Mouse (Mus musculus) kidney, embryonic 15.5 days (tissue): ENCODE measurements at regions not wholly inside any gene's neighbourhood (a gene's known extent, or its start where the extent isn't known, plus 50 kb on each side); places are given as distances from the start of the nearest gene placed in this dataset.

ENCODE experiments used
- ATAC-seq: fragments of 200-750 bp; cut with Nextera tagmentation; replicated peaks from 2 replicates; pipeline ENCODE4 v1.8.0; 2017; ENCODE audit warnings: moderate TSS enrichment; ENCODE audit not compliant: low FRiP score
- H3K27ac ChIP-seq: fragments of 300-500 bp; sonication (generic); 2 replicates; pipeline ENCODE4 v1.5.1; 2015; ENCODE audit warnings: mild to moderate bottlenecking, inconsistent platforms
- H3K27me3 ChIP-seq: fragments of 300-500 bp; sonication (generic); 2 replicates; pipeline ENCODE4 v1.6.1; 2015; ENCODE audit warnings: inconsistent platforms
- H3K36me3 ChIP-seq: fragments of 300-500 bp; sonication (generic); 2 replicates; pipeline ENCODE4 v1.6.1; 2015; ENCODE audit warnings: inconsistent platforms
- H3K4me1 ChIP-seq: fragments of 300-500 bp; sonication (generic); 2 replicates; pipeline ENCODE4 v1.6.1; 2015; ENCODE audit warnings: inconsistent platforms
- H3K4me2 ChIP-seq: fragments of 300-500 bp; sonication (generic); 2 replicates; pipeline ENCODE4 v1.6.1; 2015; ENCODE audit warnings: moderate library complexity, mild to moderate bottlenecking, inconsistent platforms
- H3K4me3 ChIP-seq: fragments of 300-500 bp; sonication (generic); replicated peaks from 2 replicates; pipeline ENCODE4 v1.5.1; 2015; ENCODE audit warnings: mild to moderate bottlenecking, inconsistent platforms
- H3K9ac ChIP-seq: fragments of 300-500 bp; sonication (generic); 2 replicates; pipeline ENCODE4 v1.6.1; 2015; ENCODE audit warnings: mild to moderate bottlenecking, inconsistent platforms
- H3K9me3 ChIP-seq: fragments of 300-500 bp; sonication (generic); replicated peaks from 2 replicates; pipeline ENCODE4 v1.6.1; 2016; ENCODE audit warnings: inconsistent platforms
- WGBS: fragments of 180-500 bp; shearing (Covaris S2); methylation state at CpG from one replicate; pipeline ENCODE4 v1.1.7; 2015; ENCODE audit warnings: mixed read lengths; 5-methylcytosine and 5-hydroxymethylcytosine counted together

GRCm38 (mm10) chr11:114217245-114217757 lies 150.5 kb upstream of the Sdk2 start:
- H3K4me3 ChIP-seq: peak overlapping the region; percentile 33
- no peaks in the 10 kb centered on the region for H3K36me3 ChIP-seq
- H3K27me3 ChIP-seq: peaks cover 29% of the 10 kb centered on the region
- no peak overlapping the region for H3K27ac ChIP-seq
- peak overlapping the region; percentile 58 for H3K4me2 ChIP-seq
- H3K9ac ChIP-seq: no peak overlapping the region; the same call in 1 of the 2 replicates
- no peak; the same call in 1 of the 2 replicates for ATAC-seq
- WGBS: 1% methylated on average over 15 of the region's 15 CpGs
- H3K4me1 ChIP-seq: peaks cover 24% of the 10 kb centered on the region
- no peaks in the 10 kb centered on the region for H3K9me3 ChIP-seq

GRCm38 (mm10) chr11:114216493-114216892 lies 149.6 kb upstream of the Sdk2 start:
- 3% methylated on average over 7 of the region's 7 CpGs for WGBS
- no peak overlapping the region for H3K4me3 ChIP-seq
- H3K27me3 ChIP-seq: peaks cover 29% of the 10 kb centered on the region
- H3K4me1 ChIP-seq: peaks cover 24% of the 10 kb centered on the region
- H3K9me3 ChIP-seq: no peaks in the 10 kb centered on the region
- ATAC-seq: 0 out of 2 replicates have a peak, but pooled peaks have one; percentile 29
- no peak overlapping the region for H3K9ac ChIP-seq
- no peak overlapping the region for H3K27ac ChIP-seq
- H3K36me3 ChIP-seq: no peaks in the 10 kb centered on the region
- H3K4me2 ChIP-seq: peak overlapping the region; percentile 58

GRCm38 (mm10) chr11:114215256-114215655 lies 148.4 kb upstream of the Sdk2 start:
- no peaks in the 10 kb centered on the region for H3K9me3 ChIP-seq
- H3K9ac ChIP-seq: no peak overlapping the region
- H3K4me2 ChIP-seq: no peak overlapping the region
- WGBS: 65% methylated on average over 8 of the region's 8 CpGs
- no peak for ATAC-seq
- no peaks in the 10 kb centered on the region for H3K36me3 ChIP-seq
- no peak overlapping the region for H3K27ac ChIP-seq
- H3K27me3 ChIP-seq: peaks cover 29% of the 10 kb centered on the region
- H3K4me3 ChIP-seq: no peak overlapping the region
- peaks cover 24% of the 10 kb centered on the region for H3K4me1 ChIP-seq

DNA sequence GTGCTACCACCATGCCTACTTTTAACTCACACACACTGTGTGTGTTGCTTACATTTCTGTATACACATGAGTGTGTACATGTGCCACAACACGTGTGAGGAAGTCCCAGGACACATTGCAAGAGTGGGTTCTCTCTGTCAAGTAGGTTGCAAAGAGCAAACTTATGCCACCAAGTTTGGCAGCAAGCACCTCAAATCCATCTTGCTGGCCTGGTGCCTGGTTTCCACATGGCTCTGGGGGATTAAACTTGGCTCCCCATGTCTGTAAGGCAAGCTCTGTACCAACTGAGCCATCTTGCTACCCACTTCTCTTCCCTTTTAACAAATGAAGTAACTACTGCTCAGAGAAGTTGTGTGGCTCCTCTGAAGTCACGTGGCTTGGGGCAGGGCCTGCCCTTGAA lies 145.3 kb upstream of the Sdk2 start:
- no peak overlapping the region for H3K4me2 ChIP-seq
- H3K4me1 ChIP-seq: peaks cover 11% of the 10 kb centered on the region
- peaks cover 10% of the 10 kb centered on the region for H3K27me3 ChIP-seq
- H3K9ac ChIP-seq: no peak overlapping the region
- no peak overlapping the region for H3K27ac ChIP-seq
- 74% methylated on average over 2 of the region's 2 CpGs for WGBS
- no peaks in the 10 kb centered on the region for H3K9me3 ChIP-seq
- H3K36me3 ChIP-seq: no peaks in the 10 kb centered on the region
- no peak overlapping the region for H3K4me3 ChIP-seq
- ATAC-seq: no peak

- Histone ChIP-seq H3K4me2 (no peak overlapping the region), H3K27ac (no peak overlapping the region), H3K9me3 (no peaks in the 10 kb centered on the region), H3K27me3 (no peaks in the 10 kb centered on the region), H3K4me3 (no peak overlapping the region), H3K4me1 (peaks cover 3% of the 10 kb centered on the region; the same call in 1 of the 2 replicates), H3K36me3 (no peaks in the 10 kb centered on the region), H3K9ac (no peak overlapping the region)
- WGBS: 45% methylated on average over 2 of the region's 2 CpGs
- no peak for ATAC-seq
These were observed 138.3 kb upstream of the Sdk2 start for GRCm38 (mm10) chr11:114205192-114205591.

GRCm38 (mm10) chr11:114203416-114203815 lies 136.6 kb upstream of the Sdk2 start:
- Histone ChIP-seq H3K4me3 (no peak overlapping the region), H3K27me3 (no peaks in the 10 kb centered on the region), H3K27ac (no peak overlapping the region), H3K4me2 (no peak overlapping the region), H3K36me3 (no peaks in the 10 kb centered on the region), H3K9me3 (no peaks in the 10 kb centered on the region), H3K4me1 (peaks cover 15% of the 10 kb centered on the region), H3K9ac (no peak overlapping the region)
- 56% methylated on average over 9 of the region's 9 CpGs for WGBS
- ATAC-seq: no peak

GRCm38 (mm10) chr11:114202486-114202885 lies 135.6 kb upstream of the Sdk2 start:
- Histone ChIP-seq H3K4me3 (no peak overlapping the region), H3K27me3 (no peaks in the 10 kb centered on the region), H3K4me2 (no peak overlapping the region), H3K4me1 (peaks cover 21% of the 10 kb centered on the region), H3K27ac (no peak overlapping the region), H3K9ac (no peak overlapping the region), H3K36me3 (no peaks in the 10 kb centered on the region), H3K9me3 (no peaks in the 10 kb centered on the region)
- ATAC-seq: no peak
- WGBS: 86% methylated on average over 16 of the region's 16 CpGs

- Histone ChIP-seq H3K27me3 (0 out of 2 replicates have a peak, but pooled peaks cover 3% of the 10 kb centered on the region), H3K4me1 (peaks cover 24% of the 10 kb centered on the region), H3K4me2 (peak overlapping the region; percentile 34), H3K27ac (peak overlapping the region; percentile 72), H3K4me3 (no peak overlapping the region), H3K9ac (no peak overlapping the region), H3K9me3 (no peaks in the 10 kb centered on the region), H3K36me3 (no peaks in the 10 kb centered on the region)
- no peak for ATAC-seq
- WGBS: 36% methylated on average over 10 of the region's 10 CpGs
These were observed 132.3 kb upstream of the Sdk2 start for GRCm38 (mm10) chr11:114199081-114199586.

DNA sequence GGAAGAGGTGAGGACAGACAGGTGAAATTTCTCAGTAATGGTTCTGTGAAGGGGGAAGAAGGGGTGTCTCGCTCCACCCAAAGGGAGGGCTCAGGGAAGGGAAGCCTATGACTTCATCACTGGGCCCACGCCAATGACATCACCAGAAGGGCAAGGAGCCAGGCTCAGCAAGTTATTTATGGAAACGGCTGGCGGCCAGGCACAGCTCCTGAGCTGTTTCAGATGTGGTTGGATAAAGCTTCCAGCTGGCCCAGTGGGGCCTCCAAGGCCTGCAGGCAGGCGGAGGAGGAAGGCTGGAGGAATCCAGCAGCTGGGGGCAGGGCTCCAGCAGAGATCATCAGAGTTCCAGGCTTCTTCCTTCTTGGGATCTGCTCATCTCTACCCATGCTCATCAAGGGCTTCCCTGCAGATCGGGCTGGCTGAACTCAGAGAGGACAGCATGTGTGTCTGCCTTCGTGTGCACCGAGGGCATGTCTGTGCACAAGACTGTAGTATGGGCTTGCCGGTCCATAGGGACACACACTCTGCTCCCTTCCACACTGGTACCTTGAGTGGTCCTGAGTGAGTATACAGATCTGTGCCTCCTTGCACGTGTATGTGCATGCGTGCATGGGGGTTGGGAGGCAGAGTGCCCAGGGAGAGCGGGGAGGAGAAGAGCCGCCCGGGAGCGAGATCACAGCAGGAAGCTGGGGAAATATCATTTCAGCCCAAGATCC lies 131.6 kb upstream of the Sdk2 start:
- peak overlapping the region; percentile 72 for H3K27ac ChIP-seq
- peak overlapping the region; percentile 34 for H3K4me2 ChIP-seq
- H3K9ac ChIP-seq: no peak overlapping the region
- no peaks in the 10 kb centered on the region for H3K9me3 ChIP-seq
- 0 out of 2 replicates have a peak, but pooled peaks cover 3% of the 10 kb centered on the region for H3K27me3 ChIP-seq
- no peak overlapping the region for H3K4me3 ChIP-seq
- H3K4me1 ChIP-seq: peaks cover 22% of the 10 kb centered on the region
- no peaks in the 10 kb centered on the region for H3K36me3 ChIP-seq
- WGBS: 28% methylated on average over 15 of the region's 15 CpGs
- ATAC-seq: peak; percentile 92

GRCm38 (mm10) chr11:114195291-114195690 lies 128.4 kb upstream of the Sdk2 start:
- Histone ChIP-seq H3K27ac (no peak overlapping the region), H3K4me2 (no peak overlapping the region), H3K4me1 (peaks cover 21% of the 10 kb centered on the region), H3K4me3 (no peak overlapping the region), H3K9me3 (peaks cover 7% of the 10 kb centered on the region; the same call in 1 of the 2 replicates), H3K9ac (no peak overlapping the region), H3K36me3 (no peaks in the 10 kb centered on the region), H3K27me3 (0 out of 2 replicates have a peak, but pooled peaks cover 3% of the 10 kb centered on the region)
- no peak for ATAC-seq
- 93% methylated on average over 2 of the region's 2 CpGs for WGBS

- no peak overlapping the region for H3K4me2 ChIP-seq
- WGBS: 50% methylated on average over 16 of the region's 16 CpGs
- no peak for ATAC-seq
These were observed 127.3 kb upstream of the Sdk2 start for GRCm38 (mm10) chr11:114194055-114194706.

DNA sequence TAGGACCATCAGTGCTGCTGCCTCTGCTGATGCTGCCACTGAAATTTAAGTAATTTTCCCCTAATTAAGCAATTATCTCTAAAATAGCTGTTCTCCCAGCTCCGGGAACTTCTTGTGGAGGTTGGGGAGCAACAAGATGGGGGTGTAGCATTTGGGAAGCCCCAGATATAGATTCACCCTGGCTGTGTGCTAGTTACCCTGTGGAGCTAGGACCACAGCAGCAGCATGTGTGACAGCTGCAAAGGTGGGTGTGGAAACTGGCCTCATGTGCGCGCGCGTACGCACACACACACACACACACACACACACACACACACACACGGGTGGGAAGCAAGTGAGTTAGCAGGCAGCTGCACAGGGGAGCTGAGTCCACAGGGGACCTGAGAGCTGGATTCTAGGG lies 126.2 kb upstream of the Sdk2 start:
- H3K27ac ChIP-seq: no peak overlapping the region
- ATAC-seq: no peak
- 95% methylated on average over 7 of the region's 7 CpGs for WGBS
- no peaks in the 10 kb centered on the region for H3K36me3 ChIP-seq
- peaks cover 4% of the 10 kb centered on the region for H3K4me1 ChIP-seq
- 0 out of 2 replicates have a peak, but pooled peaks cover 3% of the 10 kb centered on the region for H3K27me3 ChIP-seq
- peaks cover 9% of the 10 kb centered on the region; the same call in 1 of the 2 replicates for H3K9me3 ChIP-seq
- no peak overlapping the region for H3K4me3 ChIP-seq
- no peak overlapping the region for H3K4me2 ChIP-seq
- H3K9ac ChIP-seq: no peak overlapping the region

More at GRCm38 (mm10) chr11:114194055-114194706, 127.3 kb upstream of the Sdk2 start:
- Histone ChIP-seq H3K9ac (no peak overlapping the region), H3K27me3 (0 out of 2 replicates have a peak, but pooled peaks cover 3% of the 10 kb centered on the region), H3K9me3 (peaks cover 9% of the 10 kb centered on the region; the same call in 1 of the 2 replicates), H3K4me3 (no peak overlapping the region), H3K27ac (no peak overlapping the region), H3K36me3 (no peaks in the 10 kb centered on the region), H3K4me1 (peaks cover 16% of the 10 kb centered on the region)
